Mouse (Mus musculus) embryonic facial prominence, embryonic 15.5 days (tissue): ENCODE data around the gene Sdhaf3. TPM values are rescaled to one million over a fixed set of nuclear protein-coding genes. Genes with fewer than 3 reads are reported as not detected.

Experiments used
- ATAC-seq: fragments of 200-750 bp; cut with Nextera tagmentation; 2 replicates; pipeline ENCODE4 v1.8.0; 2017; ENCODE audit warnings: low read depth, moderate TSS enrichment; ENCODE audit not compliant: insufficient number of reproducible peaks, low FRiP score, low TSS enrichment
- H3K27ac ChIP-seq: fragments of 300-500 bp; sonication (generic); replicated peaks from 2 replicates; pipeline ENCODE4 v1.5.1; 2015; ENCODE audit warnings: mild to moderate bottlenecking, inconsistent platforms
- H3K27me3 ChIP-seq: fragments of 300-500 bp; sonication (generic); 2 replicates; pipeline ENCODE4 v1.6.1; 2015; ENCODE audit warnings: inconsistent platforms
- H3K36me3 ChIP-seq: fragments of 300-500 bp; sonication (generic); 2 replicates; pipeline ENCODE4 v1.6.1; 2015; ENCODE audit warnings: mild to moderate bottlenecking, inconsistent platforms
- H3K4me1 ChIP-seq: fragments of 300-500 bp; sonication (generic); 2 replicates; pipeline ENCODE4 v1.6.1; 2015; ENCODE audit warnings: inconsistent platforms
- H3K4me2 ChIP-seq: fragments of 300-500 bp; sonication (generic); replicated peaks from 2 replicates; pipeline ENCODE4 v1.6.1; 2015; ENCODE audit warnings: mild to moderate bottlenecking, inconsistent platforms
- H3K4me3 ChIP-seq: fragments of 300-500 bp; sonication (generic); replicated peaks from 2 replicates; pipeline ENCODE4 v1.5.1; 2015; ENCODE audit warnings: mild to moderate bottlenecking, inconsistent platforms
- H3K9ac ChIP-seq: fragments of 300-500 bp; sonication (generic); 2 replicates; pipeline ENCODE4 v1.6.1; 2015; ENCODE audit warnings: inconsistent platforms
- H3K9me3 ChIP-seq: fragments of 300-500 bp; sonication (generic); replicated peaks from 2 replicates; pipeline ENCODE4 v1.6.1; 2016; ENCODE audit warnings: inconsistent platforms
- WGBS: fragments of 180-500 bp; shearing (Covaris S2); methylation state at CpG from one replicate; pipeline ENCODE4 v1.1.7; 2015; 5-methylcytosine and 5-hydroxymethylcytosine counted together
- polyA plus RNA-seq: library from polyadenylated mRNA; unstranded; fragments of >200 nt; fragmentation: Nextera tagmentation; extraction: Ambion mirVana; gene quantifications from 2 replicates; pipeline ENCODE4 v1.2.1, GENCODE M21; 2015

The Sdhaf3 gene
- polyA plus RNA-seq, 1 experiment from 2014 or later, result 5.2 TPM

- no peaks in the 10 kb centered on the region for H3K9me3 ChIP-seq
- H3K4me2 ChIP-seq, result no peak overlapping the region
- 71% methylated on average over 3 of the region's 3 CpGs for WGBS
- H3K4me1 ChIP-seq, result no peaks in the 10 kb centered on the region
- ATAC-seq, result no peak
- H3K27me3 ChIP-seq, result no peaks in the 10 kb centered on the region
- H3K36me3 ChIP-seq, result no peaks in the 10 kb centered on the region
- H3K27ac ChIP-seq, result no peak overlapping the region
- H3K9ac ChIP-seq, result no peak overlapping the region
- no peak overlapping the region for H3K4me3 ChIP-seq
Observed at GRCm38 (mm10) chr6:7068782-7069181, 113.0 kb downstream of the Sdhaf3 start.

GRCm38 (mm10) chr6:7069463-7069862 lies 113.7 kb downstream of the Sdhaf3 start:
- Histone ChIP-seq H3K4me1 (no peaks in the 10 kb centered on the region), H3K9ac (no peak overlapping the region), H3K4me3 (no peak overlapping the region), H3K4me2 (no peak overlapping the region), H3K27me3 (no peaks in the 10 kb centered on the region), H3K36me3 (no peaks in the 10 kb centered on the region), H3K27ac (no peak overlapping the region), H3K9me3 (no peaks in the 10 kb centered on the region)
- no peak for ATAC-seq
- 90% methylated on average over 2 of the region's 2 CpGs for whole genome bisulfite sequencing

- Histone ChIP-seq H3K4me3 (no peak overlapping the region), H3K27ac (no peak overlapping the region), H3K9ac (no peak overlapping the region), H3K27me3 (no peaks in the 10 kb centered on the region), H3K4me1 (no peaks in the 10 kb centered on the region; the same call in 1 of the 2 replicates), H3K36me3 (no peaks in the 10 kb centered on the region), H3K9me3 (no peaks in the 10 kb centered on the region), H3K4me2 (no peak overlapping the region)
- no peak for ATAC-seq
- 70% methylated on average over 3 of the region's 3 CpGs for WGBS
Observed at GRCm38 (mm10) chr6:7082054-7082453, 126.2 kb downstream of the Sdhaf3 start.

GRCm38 (mm10) chr6:7082467-7083259 lies 126.9 kb downstream of the Sdhaf3 start:
- Histone ChIP-seq H3K27ac (no peak overlapping the region), H3K4me3 (no peak overlapping the region), H3K9me3 (no peaks in the 10 kb centered on the region), H3K4me2 (no peak overlapping the region), H3K27me3 (no peaks in the 10 kb centered on the region), H3K4me1 (no peaks in the 10 kb centered on the region; the same call in 1 of the 2 replicates), H3K9ac (no peak overlapping the region), H3K36me3 (no peaks in the 10 kb centered on the region)
- no peak for ATAC-seq
- WGBS, result 64% methylated on average over 5 of the region's 5 CpGs

GRCm38 (mm10) chr6:7083661-7084060 lies 127.9 kb downstream of the Sdhaf3 start:
- no peaks in the 10 kb centered on the region for H3K9me3 ChIP-seq
- H3K4me3 ChIP-seq, result no peak overlapping the region
- no peaks in the 10 kb centered on the region for H3K27me3 ChIP-seq
- WGBS, result 80% methylated on average over 4 of the region's 4 CpGs
- no peak overlapping the region for H3K27ac ChIP-seq
- H3K4me2 ChIP-seq, result no peak overlapping the region
- H3K9ac ChIP-seq, result no peak overlapping the region
- H3K36me3 ChIP-seq, result no peaks in the 10 kb centered on the region
- no peak for ATAC-seq
- no peaks in the 10 kb centered on the region; the same call in 1 of the 2 replicates for H3K4me1 ChIP-seq

- no peaks in the 10 kb centered on the region for H3K36me3 ChIP-seq
- peak; percentile 34; the same call in 1 of the 2 replicates for ATAC-seq
- H3K9me3 ChIP-seq, result no peaks in the 10 kb centered on the region
- H3K9ac ChIP-seq, result no peak overlapping the region
- H3K27ac ChIP-seq, result no peak overlapping the region
- no peak overlapping the region for H3K4me3 ChIP-seq
- 53% methylated on average over 2 of the region's 2 CpGs for WGBS
- no peaks in the 10 kb centered on the region for H3K27me3 ChIP-seq
- no peaks in the 10 kb centered on the region; the same call in 1 of the 2 replicates for H3K4me1 ChIP-seq
- no peak overlapping the region for H3K4me2 ChIP-seq
Observed at GRCm38 (mm10) chr6:7084370-7084769, 128.6 kb downstream of the Sdhaf3 start.

- H3K9me3 ChIP-seq, result no peaks in the 10 kb centered on the region
- ATAC-seq, result no peak
- WGBS, result 67% methylated on average over 2 of the region's 2 CpGs
Observed at GRCm38 (mm10) chr6:7085506-7085905, 129.7 kb downstream of the Sdhaf3 start.

GRCm38 (mm10) chr6:7092094-7092493 lies 136.3 kb downstream of the Sdhaf3 start:
- H3K9ac ChIP-seq, result no peak overlapping the region
- H3K36me3 ChIP-seq, result no peaks in the 10 kb centered on the region
- H3K4me1 ChIP-seq, result no peaks in the 10 kb centered on the region
- 43% methylated on average over 1 of the region's 1 CpGs for WGBS
- no peak overlapping the region for H3K4me3 ChIP-seq
- no peak overlapping the region for H3K27ac ChIP-seq
- ATAC-seq, result no peak
- no peak overlapping the region for H3K4me2 ChIP-seq
- no peaks in the 10 kb centered on the region for H3K9me3 ChIP-seq
- H3K27me3 ChIP-seq, result no peaks in the 10 kb centered on the region

More at GRCm38 (mm10) chr6:7085506-7085905, 129.7 kb downstream of the Sdhaf3 start:
- Histone ChIP-seq H3K27ac (no peak overlapping the region), H3K4me3 (no peak overlapping the region), H3K4me2 (no peak overlapping the region), H3K4me1 (no peaks in the 10 kb centered on the region; the same call in 1 of the 2 replicates), H3K9ac (no peak overlapping the region), H3K36me3 (no peaks in the 10 kb centered on the region), H3K27me3 (no peaks in the 10 kb centered on the region)

Other genes with a start within 250 kb of the Sdhaf3 start
- gene Dlx6, start 92.7 kb upstream of the Sdhaf3 start, polyA plus RNA-seq, result 2.7 and 3.2 TPM in 2 replicates
- 46.9 and 56.0 TPM in 2 replicates for gene Dlx5, start 73.9 kb upstream of the Sdhaf3 start, polyA plus RNA-seq